Comparison of ENCODE assay signal across 9 mouse cellular contexts in genomic region chr12:4208405-4209133, GRCm38 (mm10). TPM values are rescaled to one million over a fixed set of nuclear protein-coding genes. Genes with fewer than 3 reads are reported as not detected.
A peak's percentile ranks its signal among the peaks of the same experiment; 100 is the strongest.
DNase-seq lines count a peak whose midpoint lies in the region; ATAC-seq and TF ChIP-seq lines count a peak whose summit lies in the region.
"Had no signal": no experiment of that assay in that cellular context is flagged by ENCODE, and none has a peak within 500 bp of the region (broad histone marks: within the 10 kb centered on the region; RNA-seq: fewer than 3 reads in every experiment).

No protein-coding gene starts in this region.

- no peaks in the 10 kb centered on the region for H3K79me2 ChIP-seq in MEL (ENCODE audit: control insufficient read depth, insufficient read depth, low read length, poor library complexity)

- H3K9me3 ChIP-seq in kidney, embryonic 16.5 days (ENCODE audit: low read length) = no peaks in the 10 kb centered on the region
- no peaks in the 10 kb centered on the region for H3K9me3 ChIP-seq in MEL (replicated peaks; ENCODE audit: insufficient read depth, low read length)
- no peaks in the 10 kb centered on the region for H3K9me3 ChIP-seq in midbrain, postnatal 0 days (ENCODE audit: low read length)
- H3K9me3 ChIP-seq: lung, embryonic 15.5 days had no signal

- no peak overlapping the region for H3K4me3 ChIP-seq in kidney, embryonic 16.5 days (ENCODE audit: low read length)
- H3K4me3 ChIP-seq in MEL (ENCODE audit: control insufficient read depth in 1 of 2, insufficient read depth in 1 of 2, low read depth in 2 of 2, low read length in 2 of 2) = peak overlapping the region in 1 of 2 experiments; percentile 44; a peak in 2 of 4 replicates
- H3K4me3 ChIP-seq in midbrain, postnatal 0 days (ENCODE audit: low read depth, low read length) = no peak overlapping the region
- H3K4me3 ChIP-seq: lung, embryonic 15.5 days had no signal

- ATAC-seq in kidney, embryonic 16.5 days (ENCODE audit: low FRiP score, low TSS enrichment) = no peak; the same call in 1 of the 2 replicates
- no peak for ATAC-seq in midbrain, postnatal 0 days (ENCODE audit: low FRiP score)

- TF ChIP-seq RAD21 in MEL (IDR thresholded peaks at IDR 0.05; ENCODE audit: low read depth, low read length) = peak; percentile 55

- intact Hi-C loops in heart, postnatal 36 days (cut with DNase I) = loop anchor here (1.0 to 2.0 kb wide), 3 partner anchors 74 to 282 kb away; no protein-coding TSS in a partner anchor

- 80% methylated on average over 15 of the region's 15 CpGs for WGBS in kidney, embryonic 16.5 days
- WGBS in midbrain, postnatal 0 days = 75% methylated on average over 15 of the region's 15 CpGs

- TF ChIP-seq CTCF in MEL (IDR thresholded peaks at IDR 0.05 in 2 of 3, conservative IDR thresholded peaks at IDR 0.05 in 1 of 3; ENCODE audit: control insufficient read depth in 1 of 3, insufficient read depth in 1 of 3, low read depth in 2 of 3, low read length in 3 of 3, poor library complexity in 1 of 3, severe bottlenecking in 1 of 3) = peak; percentile 45 to 83 (median 69); a peak in 5 of 6 replicates
- TF ChIP-seq CTCF in midbrain, postnatal 0 days (IDR thresholded peaks at IDR 0.05) = peak; percentile 74

- no peak overlapping the region for H3K9ac ChIP-seq in kidney, embryonic 16.5 days (replicated peaks; ENCODE audit: low read length)
- H3K9ac ChIP-seq in MEL (ENCODE audit: control insufficient read depth, low read depth, low read length, poor library complexity, severe bottlenecking) = peak overlapping the region; percentile 62
- no peak overlapping the region for H3K9ac ChIP-seq in midbrain, postnatal 0 days (replicated peaks; ENCODE audit: low read length, poor library complexity, severe bottlenecking)
- H3K9ac ChIP-seq: lung, embryonic 15.5 days had no signal

- H3K27ac ChIP-seq in kidney, embryonic 16.5 days (ENCODE audit: low read length) = no peak overlapping the region
- H3K27ac ChIP-seq in MEL (ENCODE audit: control insufficient read depth, low read depth, low read length) = peak overlapping the region; percentile 50
- H3K27ac ChIP-seq in midbrain, postnatal 0 days (ENCODE audit: low read depth, low read length) = no peak overlapping the region
- H3K27ac ChIP-seq: lung, embryonic 15.5 days had no signal

- no peak for TF ChIP-seq POLR2A in MEL (IDR thresholded peaks at IDR 0.05; ENCODE audit: control insufficient read depth in 1 of 2, insufficient read depth in 1 of 2, low read depth in 1 of 2, low read length in 2 of 2, poor library complexity in 1 of 2)

- H3K27me3 ChIP-seq in kidney, embryonic 16.5 days (ENCODE audit: insufficient read depth, low read length) = no peaks in the 10 kb centered on the region
- H3K27me3 ChIP-seq in MEL (ENCODE audit: control insufficient read depth in 1 of 2, insufficient read depth in 2 of 2, low read length in 2 of 2) = no peaks in the 10 kb centered on the region
- H3K27me3 ChIP-seq in midbrain, postnatal 0 days (ENCODE audit: insufficient read depth, low read length) = no peaks in the 10 kb centered on the region
- H3K27me3 ChIP-seq: lung, embryonic 15.5 days had no signal

- peak; percentile 33 for DNase-seq in kidney, adult 11 months
- peak; percentile 86 for DNase-seq in MEL (ENCODE audit: low read depth, low spot score)
- peak; percentile 67 to 72 for DNase-seq in cerebellum, postnatal 36 days
- peak; percentile 57 to 69 for DNase-seq in heart, postnatal 36 days
- peak; percentile 66 to 75 for DNase-seq in left cerebral cortex, adult 18-20 months (ENCODE audit: low spot score in 2 of 2)
- peak; percentile 66 for DNase-seq in midbrain, postnatal 0 days (ENCODE audit: low spot score)
- peak; percentile 42 to 43 for DNase-seq in thymus, postnatal 36 days

- H3K36me3 ChIP-seq in kidney, embryonic 16.5 days (ENCODE audit: insufficient read depth, low read length) = peaks cover 38% of the 10 kb centered on the region
- H3K36me3 ChIP-seq in MEL (ENCODE audit: control insufficient read depth in 1 of 2, insufficient read depth in 2 of 2, low read length in 2 of 2) = peaks cover 2 to 3% of the 10 kb centered on the region in 2 experiments; a peak in 2 of 4 replicates
- peaks cover 63% of the 10 kb centered on the region for H3K36me3 ChIP-seq in midbrain, postnatal 0 days (ENCODE audit: insufficient read depth, low read length)

- H3K4me2 ChIP-seq in kidney, embryonic 16.5 days (replicated peaks; ENCODE audit: low read depth, low read length) = no peak overlapping the region
- H3K4me2 ChIP-seq in midbrain, postnatal 0 days (ENCODE audit: low read depth, low read length, poor library complexity, severe bottlenecking) = no peak overlapping the region
- H3K4me2 ChIP-seq: lung, embryonic 15.5 days had no signal

- no peak for TF ChIP-seq EP300 in MEL (IDR thresholded peaks at IDR 0.05; ENCODE audit: low read depth in 1 of 2, low read length in 2 of 2)

- no peaks in the 10 kb centered on the region for H3K4me1 ChIP-seq in kidney, embryonic 16.5 days (ENCODE audit: insufficient read depth, low read length)
- H3K4me1 ChIP-seq in MEL (ENCODE audit: control insufficient read depth in 1 of 2, insufficient read depth in 2 of 2, low read length in 2 of 2) = peaks cover 0 to 2% of the 10 kb centered on the region in 2 experiments; a peak in 1 of 4 replicates
- no peaks in the 10 kb centered on the region for H3K4me1 ChIP-seq in midbrain, postnatal 0 days (ENCODE audit: insufficient read depth, low read length)
- H3K4me1 ChIP-seq: lung, embryonic 15.5 days had no signal

TF ChIP-seq in MEL, 35 proteins besides CTCF, POLR2A, EP300 and RAD21:
- TF ChIP-seq ZKSCAN1 (IDR thresholded peaks at IDR 0.05; ENCODE audit: low read depth, low read length) (no peak), MYC (IDR thresholded peaks at IDR 0.05; ENCODE audit: low read depth, low read length) (no peak), TBP (IDR thresholded peaks at IDR 0.05; ENCODE audit: low read depth, low read length) (0 out of 2 replicates have a peak, but pooled peaks have one; percentile 16), ELF1 (IDR thresholded peaks at IDR 0.05; ENCODE audit: low read depth, low read length) (no peak), ZC3H11A (IDR thresholded peaks at IDR 0.05; ENCODE audit: low read depth, low read length) (0 out of 2 replicates have a peak, but pooled peaks have one; percentile 2), MAX (IDR thresholded peaks at IDR 0.05; ENCODE audit: low read length) (no peak), SIN3A (IDR thresholded peaks at IDR 0.05; ENCODE audit: low read length) (no peak), POLR2AphosphoS2 (IDR thresholded peaks at IDR 0.05; ENCODE audit: low read length) (no peak), SMC3 (IDR thresholded peaks at IDR 0.05; ENCODE audit: low read depth, low read length) (peak; percentile 69), USF2 (IDR thresholded peaks at IDR 0.05; ENCODE audit: borderline replicate concordance in 1 of 2, insufficient read depth in 1 of 2, low read depth in 1 of 2, low read length in 2 of 2) (no peak)
TF ChIP-seq in MEL: peak in this region for 3.

RNA-seq across cellular contexts. Expression of gene Ptrhd1, which starts 25.3 kb away (rescaled TPM):
- polyA plus RNA-seq in kidney, embryonic 16.5 days (2015; fragmentation: Nextera tagmentation; extraction: Ambion mirVana) = 7.1 and 7.8 TPM in 2 replicates
- 3.8 TPM in 2 replicates for total RNA-seq in MEL (2012; rRNA removed)
- 1 to 10 TPM in 1 of 2 experiments, not detected in 1; 5.3 TPM for polyA plus RNA-seq in MEL (2012; ENCODE audit: insufficient read depth in 1 of 2, insufficient read length in 2 of 2, low read depth in 1 of 2, low replicate concordance in 2 of 2, missing spikeins in 1 of 2)
- total RNA-seq in heart, postnatal 36 days (2021) = 1 to 10 TPM; 4.0 to 4.1 TPM
- 1 to 10 TPM; 8.0 to 8.6 TPM for total RNA-seq in left cerebral cortex, adult 18-20 months (2021)
- 6.9 and 8.5 TPM in 2 replicates for total RNA-seq in midbrain, postnatal 0 days (2014; rRNA removed)
- polyA plus RNA-seq in midbrain, postnatal 0 days (2015; fragmentation: Nextera tagmentation; extraction: Ambion mirVana) = 8.3 and 8.4 TPM in 2 replicates

RNA-seq across cellular contexts. Expression of gene Cenpo, which starts 25.5 kb away (rescaled TPM):
- 14.0 and 15.7 TPM in 2 replicates for polyA plus RNA-seq in kidney, embryonic 16.5 days (2015; fragmentation: Nextera tagmentation; extraction: Ambion mirVana)
- total RNA-seq in MEL (2012; rRNA removed) = 29.2 and 33.3 TPM in 2 replicates
- 10 to 100 TPM in 1 of 2 experiments, not detected in 1; 35.5 TPM for polyA plus RNA-seq in MEL (2012; ENCODE audit: insufficient read depth in 1 of 2, insufficient read length in 2 of 2, low read depth in 1 of 2, low replicate concordance in 2 of 2, missing spikeins in 1 of 2)
- total RNA-seq in heart, postnatal 36 days (2021) = 1 to 10 TPM; 2.0 to 2.1 TPM
- total RNA-seq in left cerebral cortex, adult 18-20 months (2021) = 1 to 10 TPM; 3.2 to 3.7 TPM
- 7.0 and 9.3 TPM in 2 replicates for total RNA-seq in midbrain, postnatal 0 days (2014; rRNA removed)
- 5.4 and 5.8 TPM in 2 replicates for polyA plus RNA-seq in midbrain, postnatal 0 days (2015; fragmentation: Nextera tagmentation; extraction: Ambion mirVana)

Comparison
In these comparisons a context has a peak if more than half of its experiments do, and no peak if none do; other contexts are left out.
1. DNase-seq: peak in every context shown above with its lines; median percentile 86 in MEL; 70 in left cerebral cortex, adult 18-20 months; 70 in cerebellum, postnatal 36 days; 66 in midbrain, postnatal 0 days; 63 in heart, postnatal 36 days; 42 in thymus, postnatal 36 days; 33 in kidney, adult 11 months.